Mouse (Mus musculus) brain, embryonic 14.5 days (tissue): ENCODE data around the gene Gal3st2c. TPM values are rescaled to one million over a fixed set of nuclear protein-coding genes. Genes with fewer than 3 reads are reported as not detected.
"Not testable (repeated sequence)": the region's sequence is repeated elsewhere in the genome, so short reads cannot be mapped to it uniquely, and the experiment has no call there.

ENCODE experiments used
- DNase-seq: peaks from one replicate; pipeline ENCODE4 v3.0.0-alpha.2; 2011; ENCODE audit warnings: low read depth
- CTCF ChIP-seq: fragments of 200-500 bp; IDR thresholded peaks from 2 replicates; pipeline ENCODE4 v1.5.1; 2012; ENCODE audit warnings: inconsistent platforms, mild to moderate bottlenecking, moderate library complexity, borderline replicate concordance; ENCODE audit not compliant: insufficient read depth, insufficient read length; ENCODE audit errors: extremely low read depth
- POLR2A ChIP-seq: fragments of 200-500 bp; IDR thresholded peaks from 2 replicates; pipeline ENCODE4 v1.6.1; 2012; ENCODE audit warnings: mild to moderate bottlenecking, inconsistent platforms, borderline replicate concordance; ENCODE audit not compliant: poor library complexity, insufficient read depth, insufficient read length, severe bottlenecking; ENCODE audit errors: extremely low read depth
- polyA plus RNA-seq: library from polyadenylated mRNA; depleted of rRNA; stranded (reverse); fragments of >200 nt; gene quantifications from 2 replicates; pipeline ENCODE4 v1.2.3, GENCODE M21; 2012; rRNA removed

Gene Gal3st2c
- polyA plus RNA-seq, 1 experiment, result not detected

GRCm38 (mm10) chr1:94057401-94057800 is 67.1 kb downstream of the Gal3st2c start:
- no peak for TF ChIP-seq CTCF
- no peak for TF ChIP-seq POLR2A
- no peak for DNase-seq

DNA sequence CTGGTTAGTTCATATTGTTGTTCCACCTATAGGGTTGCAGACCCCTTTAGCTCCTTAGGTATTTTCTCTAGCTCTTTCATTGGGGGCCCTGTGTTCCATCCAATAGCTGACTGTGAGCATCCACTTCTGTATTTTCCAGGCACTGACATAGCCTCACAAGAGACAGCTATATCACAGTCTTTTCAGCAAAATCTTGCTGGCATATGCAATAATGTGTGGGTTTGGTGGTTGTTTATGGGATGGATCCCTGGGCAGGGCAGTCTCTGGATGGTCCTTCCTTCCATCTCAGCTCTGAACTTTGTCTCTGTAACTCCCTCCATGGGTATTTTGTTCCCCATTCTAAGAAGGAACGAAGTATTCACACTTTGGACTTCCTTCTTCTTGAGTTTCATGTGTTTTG is 68.0 kb downstream of the Gal3st2c start:
- DNase-seq, result not testable (repeated sequence)

Other genes starting within 250 kb of the Gal3st2c start
- 70.7 and 78.1 TPM in 2 replicates for gene Atg4b, start 239.0 kb upstream of the Gal3st2c start, polyA plus RNA-seq
- 44.9 and 53.1 TPM in 2 replicates for gene Thap4, start 235.6 kb upstream of the Gal3st2c start, polyA plus RNA-seq
- 145 and 243 TPM in 2 replicates for gene Dtymk, start 188.6 kb upstream of the Gal3st2c start, polyA plus RNA-seq
- 9.0 and 10.2 TPM in 2 replicates for gene Ing5, start 186.5 kb upstream of the Gal3st2c start, polyA plus RNA-seq
- gene D2hgdh, start 165.6 kb upstream of the Gal3st2c start, polyA plus RNA-seq, result 23.2 and 24.2 TPM in 2 replicates
- gene Gal3st2, start 129.2 kb upstream of the Gal3st2c start, polyA plus RNA-seq, result not detected in 2 replicates
- 0.16 TPM in 1 of 2 replicates, not detected in the other for gene Gal3st2b, start 72.2 kb upstream of the Gal3st2c start, polyA plus RNA-seq
- gene Neu4, start 29.9 kb downstream of the Gal3st2c start, polyA plus RNA-seq, result not detected in 2 replicates
- gene Pdcd1, start 62.0 kb downstream of the Gal3st2c start, polyA plus RNA-seq, result not detected in 2 replicates